Mouse (Mus musculus) heart, postnatal 25 days (tissue): ENCODE measurements around the gene Elovl6. TPM values are rescaled to one million over a fixed set of nuclear protein-coding genes. Genes with fewer than 3 reads are reported as not detected.

Source experiments
- DNase-seq: peaks from one replicate; pipeline ENCODE4 v3.0.0; 2022; ENCODE audit warnings: low spot score
- intact Hi-C: fragments of 180-260 bp; cut with DNase I; formaldehyde crosslinking; loops from one replicate; pipeline ENCODE4 v1.15.1; 2025
- total RNA-seq, 2 experiments: library from RNA; stranded (reverse); gene quantifications; 2 replicates each; pipeline ENCODE4 v1.2.3; 2021

Elovl6 gene
- total RNA-seq, 2 experiments from 2014 or later, result 1.4 to 1.5 TPM

- no peak for DNase-seq
- intact Hi-C loops, result loop anchor here (10.0 kb wide), 1 partner anchor 287 kb away; the partner anchor contains the start of gene Rrh
These were observed 5.8 kb downstream of the Elovl6 start for GRCm38 (mm10) chr3:129537954-129538353.

DNA sequence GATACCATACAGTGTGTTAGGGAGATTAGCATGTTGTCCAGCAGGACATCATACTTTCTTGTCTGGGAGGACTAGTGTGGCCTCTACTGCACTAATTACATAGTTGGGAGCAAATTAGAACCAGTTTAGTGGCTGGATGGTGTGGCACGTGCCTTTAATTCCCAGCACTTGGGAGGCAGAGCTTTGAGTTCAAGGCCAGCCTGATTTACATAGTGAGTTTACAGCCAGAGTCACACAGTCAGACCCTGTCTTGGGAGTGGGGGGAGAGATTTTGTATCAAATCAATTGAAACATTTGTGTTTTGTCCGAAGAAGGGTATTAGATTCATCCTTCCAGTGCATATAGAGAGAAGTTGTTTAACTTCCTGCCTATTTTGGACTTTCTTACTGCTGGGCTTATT is 8.7 kb downstream of the Elovl6 start:
- DNase-seq, result no peak
- intact Hi-C loops, result no loop called here

DNA sequence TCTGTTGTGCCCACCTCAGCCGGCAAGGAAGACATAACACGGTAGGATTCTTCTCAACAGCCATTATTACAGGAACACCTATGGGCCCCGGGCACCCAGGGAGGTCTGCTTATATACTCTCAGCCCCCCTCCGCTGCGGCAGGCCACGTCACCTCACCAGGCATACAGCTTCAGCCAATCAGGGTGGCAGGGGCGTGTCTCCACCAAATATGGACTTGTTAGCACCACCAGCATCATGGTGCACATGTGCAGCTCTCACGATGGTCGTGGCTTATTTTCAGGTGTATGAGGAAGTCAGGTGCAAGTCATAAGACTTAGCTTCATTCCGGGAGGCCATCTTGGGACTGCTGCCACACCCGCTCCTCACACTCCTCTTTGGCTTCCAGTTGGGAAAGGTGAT is 9.3 kb downstream of the Elovl6 start:
- DNase-seq, result no peak
- intact Hi-C loops, result no loop called here

- intact Hi-C loops, result no loop called here
- no peak for DNase-seq
These were observed 11.2 kb downstream of the Elovl6 start for GRCm38 (mm10) chr3:129543376-129543775.

DNA sequence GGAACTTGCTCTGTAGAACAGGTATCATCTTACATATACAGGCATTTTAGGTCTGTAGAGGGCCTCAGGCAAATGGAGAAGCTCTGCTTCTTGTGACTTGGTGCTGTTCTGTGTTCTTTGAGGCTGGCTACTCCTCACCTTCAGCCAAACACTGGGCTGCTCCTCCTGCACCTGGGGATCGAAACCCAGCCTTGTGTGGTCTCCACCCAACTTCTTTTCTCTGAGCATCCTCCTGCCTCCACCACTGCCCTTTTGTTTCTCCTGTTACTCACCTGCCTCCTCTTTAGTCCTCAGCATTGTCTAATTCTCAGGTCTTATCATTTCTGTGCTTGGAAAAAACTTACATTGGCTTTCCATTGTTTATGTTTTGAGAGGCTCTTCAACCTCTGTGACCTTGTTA is 12.1 kb downstream of the Elovl6 start:
- intact Hi-C loops, result no loop called here
- no peak for DNase-seq

GRCm38 (mm10) chr3:129545228-129545627 is 13.1 kb downstream of the Elovl6 start:
- intact Hi-C loops, result no loop called here
- DNase-seq, result no peak

GRCm38 (mm10) chr3:129545801-129546200 is 13.6 kb downstream of the Elovl6 start:
- DNase-seq, result no peak
- intact Hi-C loops, result no loop called here

DNA sequence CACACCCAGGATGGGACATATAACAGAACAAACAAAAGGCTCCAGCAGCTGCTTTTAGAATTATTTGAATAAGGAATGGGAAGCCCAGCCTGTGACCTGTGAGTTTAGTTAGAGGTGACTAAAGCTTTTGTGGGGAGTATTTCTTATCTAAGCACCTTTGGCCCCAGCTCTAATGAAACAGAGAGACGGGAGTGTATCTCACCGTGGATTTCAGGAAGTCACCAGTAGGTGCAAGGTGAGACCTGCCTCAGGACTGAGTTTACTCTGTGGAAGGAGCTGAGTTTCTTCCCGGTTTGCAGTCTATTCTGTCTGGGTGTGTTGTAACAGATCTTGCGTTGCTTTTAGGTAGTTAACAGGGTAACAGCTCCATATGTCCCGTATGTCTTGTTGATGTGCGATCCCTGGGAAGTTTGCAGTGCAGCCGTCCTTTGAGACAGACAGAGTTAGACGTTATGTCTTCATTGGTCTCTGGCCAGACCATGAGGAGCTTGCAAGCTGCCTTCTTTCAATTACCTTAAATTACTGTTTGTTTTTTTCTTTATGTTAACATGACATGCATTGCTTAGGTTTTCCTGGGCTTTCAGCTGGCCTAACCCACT is 15.8 kb downstream of the Elovl6 start:
- no peak for DNase-seq
- intact Hi-C loops, result no loop called here

DNA sequence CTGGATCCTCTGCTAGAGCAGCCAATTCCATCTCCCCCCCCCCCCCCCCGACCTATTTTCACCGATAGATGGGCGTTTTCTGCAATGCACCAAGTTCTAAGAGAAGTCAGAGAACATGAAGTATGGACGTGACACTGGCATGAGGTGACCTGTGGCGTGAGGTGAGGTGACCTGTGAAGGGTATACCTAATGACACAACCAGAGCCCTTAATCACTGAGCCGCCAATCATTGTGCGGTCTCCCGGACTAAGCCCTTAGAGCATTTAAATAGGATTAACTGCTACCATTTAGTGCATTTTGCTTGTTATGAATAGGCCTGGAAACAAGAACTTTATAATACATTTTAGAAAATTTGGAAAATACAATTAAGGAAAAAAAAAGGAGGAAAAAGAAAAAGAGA is 16.6 kb downstream of the Elovl6 start:
- DNase-seq, result no peak
- intact Hi-C loops, result no loop called here

- DNase-seq, result no peak
These were observed 17.4 kb downstream of the Elovl6 start for GRCm38 (mm10) chr3:129549546-129549945.

DNA sequence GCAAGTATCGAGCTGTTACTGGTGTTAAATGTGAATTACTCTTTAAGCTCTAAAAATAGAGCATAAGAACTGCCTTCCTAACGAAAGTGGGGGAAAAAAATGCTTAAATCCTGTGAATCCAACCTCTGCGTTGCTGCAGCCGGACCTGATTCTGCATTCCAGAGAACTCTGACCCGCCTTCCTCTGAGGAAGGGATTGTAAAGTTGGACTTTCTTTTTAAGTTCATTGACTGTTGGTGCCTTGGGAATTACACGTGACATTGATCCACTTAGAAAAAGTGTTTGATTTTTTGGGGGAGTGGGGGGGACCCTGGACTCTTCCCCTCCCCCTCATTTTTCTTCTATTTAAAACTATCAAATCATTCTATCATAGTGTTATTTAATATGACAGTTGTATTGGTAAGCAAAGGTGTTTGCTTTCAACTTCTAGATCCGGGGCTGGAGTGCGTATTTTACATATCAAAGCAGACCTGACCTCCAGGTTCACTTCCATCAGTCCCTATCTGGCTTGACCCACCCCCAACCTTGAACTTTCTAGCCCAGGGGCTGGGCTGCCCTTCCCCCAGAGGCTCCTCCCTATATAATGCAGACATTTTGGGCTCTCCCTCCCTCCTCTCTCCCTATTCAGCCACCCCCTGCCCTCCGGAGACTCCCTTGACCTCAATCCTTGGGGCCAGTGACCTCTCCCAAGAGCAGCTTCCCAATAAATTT is 19.6 kb downstream of the Elovl6 start:
- intact Hi-C loops, result no loop called here
- no peak for DNase-seq

More at GRCm38 (mm10) chr3:129549546-129549945, 17.4 kb downstream of the Elovl6 start:
- intact Hi-C loops, result no loop called here

DNA sequence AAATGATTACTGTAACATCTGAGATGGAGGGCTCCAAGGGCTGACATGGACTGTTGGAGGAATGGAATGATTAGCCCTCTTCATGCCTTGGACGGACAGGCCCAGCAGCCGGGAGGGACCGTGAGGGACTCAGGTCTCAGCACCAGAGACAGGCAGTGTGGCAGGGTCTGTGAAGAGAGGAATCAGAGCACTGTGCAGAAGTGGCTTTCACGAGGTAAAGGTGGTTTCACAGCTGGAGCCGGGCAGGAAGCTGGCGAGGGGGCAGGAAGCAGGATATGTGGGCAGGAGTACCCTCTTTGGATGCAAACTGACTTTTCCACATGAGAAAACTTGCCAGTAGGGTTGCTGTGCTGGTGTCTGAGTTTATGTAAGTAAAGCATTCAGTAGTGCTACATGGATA is 20.2 kb downstream of the Elovl6 start:
- intact Hi-C loops, result no loop called here
- no peak for DNase-seq

GRCm38 (mm10) chr3:129553173-129553572 is 21.0 kb downstream of the Elovl6 start:
- DNase-seq, result no peak
- intact Hi-C loops, result no loop called here

GRCm38 (mm10) chr3:129553661-129554060 is 21.5 kb downstream of the Elovl6 start:
- DNase-seq, result no peak
- intact Hi-C loops, result no loop called here

- intact Hi-C loops, result no loop called here
- no peak for DNase-seq
These were observed 22.3 kb downstream of the Elovl6 start for GRCm38 (mm10) chr3:129554436-129554835.

DNA sequence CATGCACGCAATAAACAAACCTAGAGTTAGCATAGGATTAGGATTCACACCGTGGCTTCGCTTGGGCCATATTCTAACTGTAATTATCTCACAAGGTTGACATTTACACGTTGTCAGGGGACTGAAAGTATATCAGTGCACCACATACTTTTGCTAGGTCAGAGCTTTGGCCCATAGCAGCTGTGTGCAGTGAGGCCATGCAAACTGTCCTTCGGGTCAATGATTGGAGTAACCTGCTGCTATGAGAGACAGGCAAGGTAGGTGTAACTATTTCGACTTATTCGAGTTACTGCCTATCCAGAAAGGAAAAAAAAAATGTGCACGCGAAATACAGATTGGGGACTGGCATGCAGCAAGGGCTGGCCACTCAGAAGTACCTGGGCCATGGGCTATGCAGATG is 24.9 kb downstream of the Elovl6 start:
- DNase-seq, result no peak
- intact Hi-C loops, result no loop called here

GRCm38 (mm10) chr3:129557566-129557965 is 25.4 kb downstream of the Elovl6 start:
- DNase-seq, result no peak
- intact Hi-C loops, result no loop called here

DNA sequence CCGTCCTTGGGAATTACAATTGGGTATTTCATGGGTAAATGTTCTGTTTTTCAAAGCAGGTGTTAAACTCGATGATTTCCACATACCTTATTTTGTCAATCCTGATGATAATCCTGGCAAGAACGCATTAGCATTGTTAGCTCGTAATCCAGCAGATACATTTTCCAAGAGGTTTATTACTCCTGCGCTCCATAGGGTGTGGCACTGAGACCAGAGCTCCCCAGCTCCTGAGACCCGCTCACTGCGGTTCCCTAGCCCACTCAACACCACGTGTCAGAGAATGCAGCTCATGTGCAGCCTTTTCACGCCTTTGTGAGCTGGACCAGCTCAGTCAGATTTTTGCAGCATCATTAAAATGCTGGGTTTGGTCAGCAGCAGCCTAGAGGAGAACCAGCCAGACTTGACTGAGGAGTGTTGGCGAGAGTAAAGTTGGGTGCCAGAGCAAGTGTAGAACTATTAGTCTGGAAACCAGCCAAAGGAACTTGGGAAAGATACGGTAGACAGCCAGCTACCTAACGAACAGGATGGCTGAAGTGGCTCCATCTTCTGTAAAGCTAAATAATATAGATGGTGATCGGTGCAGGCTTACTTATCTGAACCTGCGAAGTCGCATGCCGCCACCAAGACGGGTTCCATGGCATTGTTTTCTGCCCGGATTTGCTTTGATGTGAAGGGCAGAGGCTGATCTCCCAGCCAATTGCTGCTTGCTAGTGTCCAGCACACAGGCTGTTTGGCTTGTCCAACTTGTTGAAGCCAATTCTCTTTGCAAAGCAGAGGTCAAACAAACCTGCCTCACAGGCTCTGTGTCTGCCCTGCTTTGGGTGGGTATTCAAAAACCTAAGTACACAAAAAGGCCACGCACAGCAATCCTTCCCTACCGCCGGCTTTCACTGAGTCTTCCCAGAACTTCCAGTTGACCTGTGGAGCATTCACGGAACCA is 26.1 kb downstream of the Elovl6 start:
- intact Hi-C loops, result no loop called here
- DNase-seq, result no peak

GRCm38 (mm10) chr3:129560068-129560467 is 27.9 kb downstream of the Elovl6 start:
- no peak for DNase-seq
- intact Hi-C loops, result no loop called here

DNA sequence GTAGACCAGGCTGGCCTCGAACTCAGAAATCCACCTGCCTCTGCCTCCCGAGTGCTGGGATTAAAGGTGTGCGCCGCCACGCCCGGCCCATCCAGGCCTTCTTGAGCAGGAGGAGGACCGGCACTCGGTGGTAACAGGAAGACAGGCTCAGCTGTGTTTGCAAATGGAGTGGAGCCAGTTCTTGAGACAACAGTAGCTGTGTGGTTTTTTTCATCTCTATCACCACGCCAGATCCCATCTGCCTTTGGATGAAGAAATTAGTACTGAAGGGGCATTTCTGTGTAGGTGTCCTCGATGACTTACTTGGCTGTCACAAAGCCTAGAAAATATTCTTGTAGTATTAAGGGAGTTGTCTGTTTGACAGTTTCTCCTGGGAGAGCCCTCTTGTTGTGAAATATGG is 28.9 kb downstream of the Elovl6 start:
- DNase-seq, result no peak
- intact Hi-C loops, result no loop called here

GRCm38 (mm10) chr3:129561853-129562252 is 29.7 kb downstream of the Elovl6 start:
- no peak for DNase-seq

More at GRCm38 (mm10) chr3:129561853-129562252, 29.7 kb downstream of the Elovl6 start:
- intact Hi-C loops, result no loop called here
